Mouse (Mus musculus): ENCODE measurements around the gene Pnmal1.

GRCm38 (mm10) chr7:17004716-17005115 is 45.2 kb downstream of the Pnmal1 start:
- TF ChIP-seq CTCF (IDR thresholded peaks at IDR 0.05; ENCODE audit: low read depth), result no peak
- no peak for TF ChIP-seq EP300 (IDR thresholded peaks at IDR 0.05; ENCODE audit: low read depth)

Data from heart, postnatal 0 days (tissue).